ENCODE assay signal across 9 mouse cellular contexts in genomic region chr2:152349842-152350540, GRCm38 (mm10). TPM values are rescaled to one million over a fixed set of nuclear protein-coding genes. Genes with fewer than 3 reads are reported as not detected.
DNase-seq lines count a peak whose midpoint lies in the region; ATAC-seq and TF ChIP-seq lines count a peak whose summit lies in the region.
"Had no signal": no experiment of that assay in that cellular context is flagged by ENCODE, and none has a peak within 500 bp of the region (broad histone marks: within the 10 kb centered on the region; RNA-seq: fewer than 3 reads in every experiment).

No protein-coding gene starts in this region.

- in situ Hi-C loops in CH12.LX (cut with MboI; ENCODE audit: low pct_ligation_motif_present, low pct_unique_long_range_greater_than_20kb, low sequenced_read_pairs): no loop called here

- H3K4me1 ChIP-seq in CH12.LX (ENCODE audit: control insufficient read depth in 1 of 2, insufficient read depth in 2 of 2): peaks cover 8 to 16% of the 10 kb centered on the region in 2 experiments
- H3K4me1 ChIP-seq in heart, embryonic 11.5 days (ENCODE audit: control insufficient read depth, insufficient read depth, low read length): 0 out of 2 replicates have a peak, but pooled peaks cover 3% of the 10 kb centered on the region
- H3K4me1 ChIP-seq: embryonic facial prominence, embryonic 12.5 days; midbrain, embryonic 12.5 days had no signal

- H3K27me3 ChIP-seq in CH12.LX (replicated peaks): peaks cover 2% of the 10 kb centered on the region
- H3K27me3 ChIP-seq in heart, embryonic 11.5 days (ENCODE audit: control insufficient read depth, insufficient read depth, low read length): no peaks in the 10 kb centered on the region

- H3K4me2 ChIP-seq in CH12.LX (ENCODE audit: insufficient read depth, low read depth, poor library complexity, severe bottlenecking): no peak overlapping the region; the same call in 1 of the 2 replicates
- H3K4me2 ChIP-seq in heart, embryonic 11.5 days: peak overlapping the region; percentile 32
- H3K4me2 ChIP-seq: embryonic facial prominence, embryonic 12.5 days; midbrain, embryonic 12.5 days had no signal

- TF ChIP-seq CTCF in CH12.LX (conservative IDR thresholded peaks at IDR 0.05 in 1 of 2, IDR thresholded peaks at IDR 0.05 in 1 of 2; ENCODE audit: low read depth in 2 of 2, low read length in 2 of 2): no peak

- TF ChIP-seq RAD21 in CH12.LX (IDR thresholded peaks at IDR 0.05; ENCODE audit: low read depth, low read length): no peak

- no peak overlapping the region for H3K4me3 ChIP-seq in CH12.LX (replicated peaks in 1 of 3; ENCODE audit: low read depth in 2 of 3, low read length in 2 of 3, poor library complexity in 1 of 3)
- H3K4me3 ChIP-seq in heart, embryonic 11.5 days (ENCODE audit: low read depth, low read length): no peak overlapping the region; the same call in 1 of the 2 replicates
- H3K4me3 ChIP-seq: embryonic facial prominence, embryonic 12.5 days; midbrain, embryonic 12.5 days had no signal

- H3K9me3 ChIP-seq in CH12.LX (replicated peaks; ENCODE audit: low read length): no peaks in the 10 kb centered on the region
- H3K9me3 ChIP-seq in heart, embryonic 11.5 days (replicated peaks; ENCODE audit: control insufficient read depth, low read length): no peaks in the 10 kb centered on the region
- H3K9me3 ChIP-seq: embryonic facial prominence, embryonic 12.5 days; midbrain, embryonic 12.5 days had no signal

- H3K27ac ChIP-seq in CH12.LX (ENCODE audit: insufficient read depth, low read depth): peak overlapping the region; percentile 55; the same call in 1 of the 2 replicates
- peak overlapping the region; percentile 62 for H3K27ac ChIP-seq in heart, embryonic 11.5 days (ENCODE audit: low read depth, low read length)
- H3K27ac ChIP-seq: embryonic facial prominence, embryonic 12.5 days; midbrain, embryonic 12.5 days had no signal

- ATAC-seq in heart, embryonic 11.5 days (replicated peaks; ENCODE audit: insufficient number of reproducible peaks, low FRiP score, low TSS enrichment): peak; percentile 32; the same call in 1 of the 2 replicates

- WGBS in heart, embryonic 11.5 days (ENCODE audit: insufficient replicate concordance): 81% methylated on average over 8 of the region's 8 CpGs

- dilution Hi-C loops in CH12.LX (cut with MboI; ENCODE audit: extremely low pct_ligation_motif_present, extremely low pct_unique_long_range_greater_than_20kb, low sequenced_read_pairs): no loop called here

- no peaks in the 10 kb centered on the region for H3K36me3 ChIP-seq in CH12.LX (replicated peaks in 1 of 2; ENCODE audit: control insufficient read depth in 1 of 2, insufficient read depth in 1 of 2, low read length in 1 of 2)
- no peaks in the 10 kb centered on the region for H3K36me3 ChIP-seq in heart, embryonic 11.5 days (ENCODE audit: control insufficient read depth, insufficient read depth, low read length)
- H3K36me3 ChIP-seq: embryonic facial prominence, embryonic 12.5 days; midbrain, embryonic 12.5 days had no signal

- TF ChIP-seq POLR2A in CH12.LX (IDR thresholded peaks at IDR 0.05; ENCODE audit: low read depth, low read length): no peak

- no peak for TF ChIP-seq EP300 in CH12.LX (IDR thresholded peaks at IDR 0.05; ENCODE audit: low read length)

- H3K79me2 ChIP-seq in CH12.LX (replicated peaks; ENCODE audit: control insufficient read depth, extremely low read depth, insufficient read depth, poor library complexity, severe bottlenecking): no peaks in the 10 kb centered on the region

- H3K9ac ChIP-seq in CH12.LX (ENCODE audit: insufficient read depth, low read depth): peak overlapping the region; percentile 55; the same call in 1 of the 2 replicates
- H3K9ac ChIP-seq in heart, embryonic 11.5 days (ENCODE audit: low read depth, low read length): no peak overlapping the region
- H3K9ac ChIP-seq: embryonic facial prominence, embryonic 12.5 days; midbrain, embryonic 12.5 days had no signal

- no peak for DNase-seq in CH12.LX (ENCODE audit: extremely low read depth)
- DNase-seq in MEL-GATA-1-ER (ENCODE audit: extremely low read depth, low read depth): peak; percentile 89
- DNase-seq in kidney, postnatal 25 days: peak; percentile 79 to 85
- peak; percentile 39 to 56 for DNase-seq in right cerebral cortex, adult 2 months (ENCODE audit: low spot score in 2 of 2)
- DNase-seq in embryo, embryonic 11 days: no peak
- DNase-seq in gastrocnemius, postnatal 25 days: no peak

TF ChIP-seq in CH12.LX, 34 proteins besides CTCF, POLR2A, EP300 and RAD21:
- peak; percentile 69; the same call in 1 of the 2 replicates for TF ChIP-seq ZNF384 (IDR thresholded peaks at IDR 0.05; ENCODE audit: low read depth, low read length)
- no peak for TF ChIP-seq RCOR1 (conservative IDR thresholded peaks at IDR 0.05; ENCODE audit: low read depth, low read length)

RNA-seq across cellular contexts. Expression of gene Trib3, which starts 6.2 kb away (rescaled TPM):
- 16.5 and 56.9 TPM in 2 replicates for total RNA-seq in CH12.LX (2012; rRNA removed)
- 18.2 and 30.0 TPM in 2 replicates for total RNA-seq in CH12.LX (2014; rRNA removed)
- 23.7 and 25.1 TPM in 2 replicates for polyA plus RNA-seq in CH12.LX (2012; ENCODE audit: insufficient read length, low read depth)
- 3.4 and 3.6 TPM in 2 replicates for polyA plus RNA-seq in heart, embryonic 11.5 days (2014; fragmentation: Nextera tagmentation; extraction: Ambion mirVana)
- total RNA-seq in gastrocnemius, postnatal 25 days (2021): 1 to 10 TPM in 1 of 2 experiments, under 1 TPM in 1; 0.74 to 1.8 TPM

RNA-seq across cellular contexts. Expression of gene Rbck1, which starts 17.5 kb away (rescaled TPM):
- total RNA-seq in CH12.LX (2012; rRNA removed): 118 and 134 TPM in 2 replicates
- 98.0 and 109 TPM in 2 replicates for total RNA-seq in CH12.LX (2014; rRNA removed)
- polyA plus RNA-seq in CH12.LX (2012; ENCODE audit: insufficient read length, low read depth): 133 and 143 TPM in 2 replicates
- polyA plus RNA-seq in heart, embryonic 11.5 days (2014; fragmentation: Nextera tagmentation; extraction: Ambion mirVana): 62.6 and 64.5 TPM in 2 replicates
- total RNA-seq in gastrocnemius, postnatal 25 days (2021): 10 to 100 TPM; 26.6 to 32.2 TPM

RNA-seq across cellular contexts. Expression of gene Nrsn2, which starts 26.4 kb away (rescaled TPM):
- not detected in 2 replicates for total RNA-seq in CH12.LX (2012; rRNA removed)
- not detected in 2 replicates for total RNA-seq in CH12.LX (2014; rRNA removed)
- polyA plus RNA-seq in CH12.LX (2012; ENCODE audit: insufficient read length, low read depth): not detected in 2 replicates
- 3.8 and 5.5 TPM in 2 replicates for polyA plus RNA-seq in heart, embryonic 11.5 days (2014; fragmentation: Nextera tagmentation; extraction: Ambion mirVana)
- not detected for total RNA-seq in gastrocnemius, postnatal 25 days (2021)

RNA-seq across cellular contexts. Expression of gene Sox12, which starts 47.9 kb away (rescaled TPM):
- total RNA-seq in CH12.LX (2012; rRNA removed) (not detected in 2 replicates), CH12.LX (2014; rRNA removed) (not detected in 2 replicates)
- 0.09 TPM in 1 of 2 replicates, not detected in the other for polyA plus RNA-seq in CH12.LX (2012; ENCODE audit: insufficient read length, low read depth)
- 12.9 and 13.9 TPM in 2 replicates for polyA plus RNA-seq in heart, embryonic 11.5 days (2014; fragmentation: Nextera tagmentation; extraction: Ambion mirVana)
- 1 to 10 TPM; 1.1 to 1.7 TPM for total RNA-seq in gastrocnemius, postnatal 25 days (2021)

RNA-seq across cellular contexts. Expression of gene Tbc1d20, which starts 56.4 kb away (rescaled TPM):
- 14.3 and 15.9 TPM in 2 replicates for total RNA-seq in CH12.LX (2012; rRNA removed)
- 13.1 and 17.0 TPM in 2 replicates for total RNA-seq in CH12.LX (2014; rRNA removed)
- polyA plus RNA-seq in CH12.LX (2012; ENCODE audit: insufficient read length, low read depth): 22.0 and 22.5 TPM in 2 replicates
- polyA plus RNA-seq in heart, embryonic 11.5 days (2014; fragmentation: Nextera tagmentation; extraction: Ambion mirVana): 25.1 and 25.7 TPM in 2 replicates
- 10 to 100 TPM; 27.0 to 28.9 TPM for total RNA-seq in gastrocnemius, postnatal 25 days (2021)

Comparison
In these comparisons a context has a peak if more than half of its experiments do, and no peak if none do; other contexts are left out.
1. DNase-seq: peak in MEL-GATA-1-ER (single experiment), kidney, postnatal 25 days (2 of 2) and right cerebral cortex, adult 2 months (2 of 2); none in CH12.LX (single experiment), embryo, embryonic 11 days (single experiment) and gastrocnemius, postnatal 25 days (single experiment).
2. RNA of gene Trib3, which starts 6.2 kb away (total RNA-seq): 16.5 to 56.9 TPM in CH12.LX; 0.74 to 1.8 TPM in gastrocnemius, postnatal 25 days; every median in the first group is over 4 times any median in the second.